Mouse (Mus musculus): ENCODE measurements around the gene Vmn1r28.
"Not testable (repeated sequence)": the region's sequence is repeated elsewhere in the genome, so short reads cannot be mapped to it uniquely, and the experiment has no call there.

The Vmn1r28 gene

GRCm38 (mm10) chr6:58261737-58262136, at the start of gene Vmn1r28:
Gene Vmn1r28, plus strand, starts transcription at chr6:58262037.
- in situ Hi-C loops (cut with MseI, MboI), result no loop called here

GRCm38 (mm10) chr6:58216119-58216518, 45.7 kb upstream of the Vmn1r28 start:
- in situ Hi-C loops (cut with MseI, MboI), result no loop called here

GRCm38 (mm10) chr6:58218721-58219120, 43.1 kb upstream of the Vmn1r28 start, which contains the start of gene Vmn1r27:
Gene Vmn1r27, minus strand, starts transcription at chr6:58218821.
- in situ Hi-C loops (cut with MseI, MboI), result no loop called here

GRCm38 (mm10) chr6:58279661-58280060, 17.8 kb downstream of the Vmn1r28 start:
- in situ Hi-C loops (cut with MseI, MboI), result not testable (repeated sequence)

- in situ Hi-C loops (cut with MseI, MboI), result no loop called here
Measured at GRCm38 (mm10) chr6:58292201-58292600, 30.4 kb downstream of the Vmn1r28 start.

- in situ Hi-C loops (cut with MseI, MboI), result not testable (repeated sequence)
Measured at GRCm38 (mm10) chr6:58298511-58298910, 36.7 kb downstream of the Vmn1r28 start.

- in situ Hi-C loops (cut with MseI, MboI), result no loop called here
Measured at GRCm38 (mm10) chr6:58301249-58301648, 39.4 kb downstream of the Vmn1r28 start, which contains the start of gene Vmn1r29. Gene Vmn1r29, plus strand, starts transcription at chr6:58301549.
